Mouse (Mus musculus) embryo, embryonic 11.5 days (tissue): ENCODE data around the gene F2rl1.
"Not testable (repeated sequence)": the region's sequence is repeated elsewhere in the genome, so short reads cannot be mapped to it uniquely, and the experiment has no call there.

Experiments
- DNase-seq: peaks from one replicate; pipeline ENCODE4 v3.0.0-alpha.2; 2012; ENCODE audit warnings: low read depth, low spot score

Gene F2rl1

DNA sequence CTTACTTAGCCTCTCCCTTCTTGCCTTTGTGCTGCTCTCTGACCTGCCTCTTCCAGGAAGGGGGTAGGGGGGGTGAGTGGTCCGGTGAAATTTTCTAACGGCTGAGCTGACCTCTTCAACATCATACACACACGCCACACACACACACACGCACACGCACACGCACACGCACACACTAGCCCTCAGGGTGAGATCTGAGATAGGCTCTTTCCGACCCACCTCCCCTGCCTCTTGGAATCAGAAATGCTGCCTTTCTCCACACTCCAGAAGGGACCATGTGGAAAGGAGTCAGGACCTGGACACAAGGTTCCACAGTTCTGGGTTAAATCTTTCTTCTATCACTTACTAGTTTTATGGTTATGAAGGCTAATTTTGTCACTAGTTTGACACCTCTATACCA, 8.6 kb upstream of the F2rl1 start:
- DNase-seq, result no peak

DNA sequence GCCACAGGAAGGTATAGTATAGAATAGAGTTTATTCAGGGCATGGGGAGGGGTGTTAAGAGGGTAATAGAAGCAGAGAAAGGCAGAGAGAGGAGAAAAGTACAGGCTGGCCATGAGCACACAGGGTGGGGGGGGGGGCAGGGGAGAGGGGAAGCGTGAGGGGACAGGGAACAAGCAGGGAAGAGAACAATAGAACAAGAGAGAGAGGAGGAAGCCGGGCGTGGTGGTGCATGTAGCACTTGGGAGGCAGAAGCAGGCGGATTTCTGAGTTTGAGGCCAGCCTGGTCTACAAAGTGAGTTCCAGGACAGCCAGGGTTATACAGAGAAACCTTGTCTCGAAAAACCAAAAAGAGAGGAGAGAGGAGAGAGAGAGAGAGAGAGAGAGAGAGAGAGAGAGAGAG, 8.1 kb upstream of the F2rl1 start:
- DNase-seq, result not testable (repeated sequence)

DNA sequence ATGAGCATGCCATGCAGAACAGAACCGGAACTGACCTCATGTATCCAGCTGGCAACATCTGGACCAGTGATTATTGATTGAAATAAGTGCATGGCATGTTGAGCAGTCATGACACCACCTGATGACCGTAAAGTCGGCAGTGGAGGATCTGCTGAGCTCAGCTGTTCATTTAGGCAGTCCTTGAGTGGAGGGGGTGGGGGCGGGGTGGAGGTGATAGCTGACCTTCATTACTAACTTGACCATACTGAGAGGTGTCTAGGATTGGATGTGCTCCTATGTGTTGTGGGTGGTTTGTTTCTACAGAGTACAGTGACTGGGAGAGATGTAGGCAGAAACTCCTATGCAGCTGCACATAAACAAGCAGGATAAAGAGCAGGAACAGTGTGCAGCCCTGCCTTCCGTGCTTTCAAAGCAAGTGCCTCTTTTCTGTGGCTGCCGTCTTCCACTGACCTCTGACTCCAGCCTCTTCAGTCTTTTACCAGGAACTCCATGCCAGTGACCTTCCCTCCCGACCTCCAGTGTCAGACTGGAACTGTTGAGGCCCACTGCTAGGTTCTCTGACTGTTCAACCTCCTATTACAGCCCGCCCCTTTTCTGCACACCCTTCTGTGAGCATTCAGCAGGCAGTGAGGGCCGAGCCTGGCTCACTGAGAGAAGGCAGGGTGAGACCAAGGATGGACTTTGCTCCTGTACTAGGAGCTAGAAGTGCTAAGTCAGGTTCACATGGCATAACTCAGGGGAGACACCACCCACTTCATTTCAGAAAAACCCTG, 6.4 kb upstream of the F2rl1 start:
- no peak for DNase-seq

DNA sequence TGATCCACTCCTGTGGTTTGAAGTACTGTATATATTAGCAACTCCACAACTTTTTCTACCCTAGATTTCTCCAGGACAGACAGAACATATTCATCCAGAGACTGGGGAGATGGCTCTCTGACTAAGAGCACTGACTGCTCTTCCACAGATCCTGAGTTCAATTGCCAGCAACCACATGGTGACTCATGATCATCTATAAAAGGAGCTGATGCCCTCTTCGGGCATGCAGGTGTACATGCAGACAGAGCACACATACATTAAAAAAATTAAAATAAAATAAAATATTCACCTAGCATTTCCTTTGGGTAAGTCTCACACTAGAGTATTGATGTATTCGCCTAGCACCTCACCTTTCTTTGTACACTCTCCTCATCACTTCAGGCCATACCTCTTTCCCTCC, 4.2 kb upstream of the F2rl1 start:
- no peak for DNase-seq

DNA sequence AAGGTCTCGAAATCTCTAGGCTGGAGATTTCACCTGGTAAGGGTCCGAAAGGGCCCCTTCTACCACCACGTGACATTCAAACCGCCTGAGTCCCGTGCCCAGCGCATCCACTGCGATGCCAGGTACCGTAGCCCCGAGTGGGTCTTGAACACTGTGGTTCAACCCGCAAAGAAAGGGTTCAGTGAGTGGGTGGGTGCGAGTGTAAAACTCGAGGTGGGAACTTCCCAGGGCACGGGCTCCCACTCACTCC, 678 bp downstream of the F2rl1 start:
- DNase-seq, result no peak

DNA sequence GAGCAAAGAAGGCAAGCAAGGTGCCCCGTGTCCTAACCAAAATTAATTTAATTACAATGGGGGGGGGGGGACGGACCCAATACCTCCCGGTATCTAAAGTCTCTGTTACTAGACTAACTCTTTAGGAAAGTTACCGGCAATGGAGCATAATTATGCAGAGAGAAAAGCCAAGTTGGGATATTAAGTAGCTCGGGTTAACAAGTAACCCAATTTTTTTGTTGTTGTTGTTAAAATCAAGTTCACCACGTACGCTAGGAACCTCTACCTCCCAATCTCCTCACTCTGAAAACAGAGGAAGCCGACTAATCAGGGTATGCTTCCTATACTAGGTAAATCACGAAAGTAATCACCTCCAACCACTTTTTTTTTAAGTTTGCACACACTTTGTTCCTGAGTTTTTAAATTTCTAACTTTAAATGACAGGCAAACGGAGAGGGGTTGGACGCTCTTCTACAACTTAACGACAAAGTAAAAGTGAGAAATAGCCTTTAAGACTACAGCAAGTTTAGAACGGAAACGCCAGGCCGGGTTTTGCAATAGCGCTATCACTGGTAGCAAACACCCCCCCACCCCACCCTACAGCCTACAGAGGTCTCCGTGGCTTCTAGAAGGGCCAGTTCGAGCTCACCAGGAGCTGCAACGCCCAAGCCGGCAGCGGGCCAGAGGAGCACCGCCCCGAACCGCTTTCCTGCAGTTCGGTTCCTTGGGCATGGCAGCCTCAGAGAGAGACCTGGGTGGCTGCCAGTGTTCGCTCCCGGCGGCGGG, 1.2 kb downstream of the F2rl1 start:
- DNase-seq, result no peak

GRCm38 (mm10) chr13:95522176-95522575, 2.9 kb downstream of the F2rl1 start:
- no peak for DNase-seq

- no peak for DNase-seq
Measured at GRCm38 (mm10) chr13:95521029-95521428, 4.0 kb downstream of the F2rl1 start.

GRCm38 (mm10) chr13:95514756-95515155, 10.3 kb downstream of the F2rl1 start:
- no peak for DNase-seq

DNA sequence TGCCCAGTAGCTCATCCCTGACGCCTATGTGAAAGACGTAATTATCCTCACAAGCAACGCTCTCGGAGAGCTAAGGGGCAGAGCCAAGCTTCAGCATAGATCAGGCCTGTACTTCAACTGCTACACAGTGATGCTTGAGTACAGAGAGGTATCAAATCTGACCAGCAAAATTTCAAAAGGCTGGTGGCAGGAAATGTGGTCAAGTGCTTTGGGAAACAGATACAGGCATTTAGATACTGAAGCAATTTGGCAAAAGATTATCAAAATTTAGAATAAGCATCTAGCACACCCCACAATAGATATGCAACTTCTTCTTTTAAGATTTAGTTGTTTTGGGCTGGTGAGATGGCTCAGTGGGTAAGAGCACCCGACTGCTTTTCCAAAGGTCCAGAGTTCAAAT, 15.0 kb downstream of the F2rl1 start:
- DNase-seq, result no peak

DNA sequence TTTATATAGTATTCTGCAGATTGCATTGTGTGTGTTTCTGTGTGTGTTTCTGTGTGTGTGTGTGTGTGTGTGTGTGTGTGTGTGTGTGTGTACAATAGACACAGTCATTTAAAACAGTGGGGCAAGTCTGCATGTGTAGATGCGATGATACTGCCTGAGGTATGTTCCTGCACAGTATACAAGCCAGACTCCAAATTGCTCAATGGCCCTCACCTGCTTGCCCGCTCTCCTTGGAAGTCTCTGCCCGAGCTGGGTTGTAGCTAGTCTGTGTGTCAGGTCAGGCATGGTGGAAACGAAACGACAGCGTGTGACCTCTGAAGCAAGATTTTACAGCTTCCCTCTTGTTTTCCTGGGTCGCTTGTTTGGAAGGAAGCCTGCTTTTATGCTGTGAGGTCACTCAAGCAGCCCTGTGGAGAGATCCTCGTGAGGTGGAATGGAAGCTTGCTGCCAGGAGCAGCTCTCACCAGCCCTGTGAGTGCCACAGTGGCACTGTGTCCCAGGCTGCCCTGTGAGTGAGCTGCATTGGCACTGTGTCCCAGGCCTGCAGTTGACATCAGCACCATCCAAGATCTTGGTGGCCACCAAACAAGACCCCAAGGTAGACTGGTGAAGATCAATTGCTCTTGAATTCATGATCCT, 21.6 kb downstream of the F2rl1 start:
- no peak for DNase-seq

- no peak for DNase-seq
Measured at GRCm38 (mm10) chr13:95496601-95497000, 28.4 kb downstream of the F2rl1 start.

DNA sequence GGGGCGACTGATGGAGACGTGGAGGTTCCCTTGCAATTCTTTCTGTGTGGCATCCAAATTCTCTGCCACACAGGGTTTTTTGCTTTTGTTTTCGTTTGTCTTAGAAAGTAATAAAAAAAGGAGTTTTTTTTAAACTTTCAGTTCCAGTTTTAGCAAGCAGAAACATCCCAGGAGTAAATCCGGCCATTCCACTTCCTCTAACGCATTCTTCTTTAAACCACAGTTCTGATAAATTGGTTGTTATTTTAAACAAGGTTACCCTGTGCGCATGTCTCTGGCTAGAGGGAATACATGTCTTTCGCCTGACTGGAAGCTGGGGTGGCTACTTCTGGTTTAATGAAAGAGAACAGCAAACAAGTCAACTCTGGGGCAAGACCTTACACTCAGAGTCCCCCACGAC, 30.2 kb downstream of the F2rl1 start:
- no peak for DNase-seq

- DNase-seq, result no peak
Measured at GRCm38 (mm10) chr13:95493296-95493695, 31.7 kb downstream of the F2rl1 start.

DNA sequence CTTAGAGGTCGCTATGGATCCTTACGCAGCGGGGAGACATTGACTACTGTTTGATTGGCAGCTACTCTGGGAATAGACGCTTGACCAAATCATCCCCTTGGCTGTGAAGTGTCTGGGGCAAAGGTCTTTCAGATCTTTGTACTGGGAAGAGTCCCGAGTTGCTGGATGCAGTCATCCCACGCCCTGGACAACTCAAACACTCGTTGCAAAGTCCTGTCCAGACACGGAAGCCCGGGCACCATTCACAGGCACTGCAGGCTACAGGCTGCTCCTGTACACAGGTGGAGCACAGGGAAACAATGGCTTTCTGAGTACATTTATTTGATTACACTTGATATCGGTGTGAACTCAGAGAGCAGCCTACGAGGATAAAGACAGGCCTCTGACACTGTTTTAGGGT, 33.7 kb downstream of the F2rl1 start:
- DNase-seq, result no peak

GRCm38 (mm10) chr13:95484664-95485063, 40.4 kb downstream of the F2rl1 start:
- DNase-seq, result no peak

- DNase-seq, result peak; percentile 67
Measured at GRCm38 (mm10) chr13:95481428-95481827, 43.6 kb downstream of the F2rl1 start.

DNA sequence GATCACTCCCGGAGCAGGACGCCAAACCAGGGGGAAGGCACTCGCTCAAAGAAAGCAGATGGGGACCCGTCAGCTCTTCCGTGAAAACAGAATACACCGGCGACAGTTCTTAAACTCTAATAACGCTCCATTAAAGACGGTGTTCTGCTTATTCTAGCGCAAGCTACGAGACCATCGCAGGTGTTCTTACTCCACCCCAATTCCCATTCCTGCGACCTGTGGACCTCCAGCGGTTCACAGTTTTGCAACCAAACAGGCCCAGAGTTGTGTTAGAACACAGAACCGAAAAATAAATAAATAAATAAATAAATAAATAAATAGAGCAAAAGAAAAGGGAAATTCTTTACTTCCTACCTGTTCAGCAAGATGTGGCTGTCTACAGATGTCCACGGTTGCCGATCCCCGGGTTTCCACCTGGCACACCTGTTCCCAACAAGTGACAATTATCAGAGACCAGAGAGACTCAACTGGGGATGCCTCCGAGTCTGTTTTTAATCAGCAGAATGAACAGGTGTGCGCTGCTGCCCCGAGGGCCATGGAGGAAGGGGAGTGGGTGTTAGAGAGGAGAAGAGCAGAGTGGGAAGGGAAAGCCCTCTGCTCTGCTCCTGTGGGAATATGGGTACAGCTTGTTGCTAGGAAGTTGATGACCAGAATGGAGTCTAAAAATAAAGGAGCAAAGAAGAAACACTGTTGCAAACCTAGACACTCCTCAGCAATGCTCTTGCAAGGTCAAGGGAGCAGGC, 46.2 kb downstream of the F2rl1 start, which contains the start of gene S100z:
TSS of gene S100z (minus strand) at position 51 of the 743 bp plus-strand sequence.
- no peak for DNase-seq

GRCm38 (mm10) chr13:95477173-95477572, 47.9 kb downstream of the F2rl1 start:
- DNase-seq, result no peak

GRCm38 (mm10) chr13:95475124-95475523, 49.9 kb downstream of the F2rl1 start:
- no peak for DNase-seq

DNA sequence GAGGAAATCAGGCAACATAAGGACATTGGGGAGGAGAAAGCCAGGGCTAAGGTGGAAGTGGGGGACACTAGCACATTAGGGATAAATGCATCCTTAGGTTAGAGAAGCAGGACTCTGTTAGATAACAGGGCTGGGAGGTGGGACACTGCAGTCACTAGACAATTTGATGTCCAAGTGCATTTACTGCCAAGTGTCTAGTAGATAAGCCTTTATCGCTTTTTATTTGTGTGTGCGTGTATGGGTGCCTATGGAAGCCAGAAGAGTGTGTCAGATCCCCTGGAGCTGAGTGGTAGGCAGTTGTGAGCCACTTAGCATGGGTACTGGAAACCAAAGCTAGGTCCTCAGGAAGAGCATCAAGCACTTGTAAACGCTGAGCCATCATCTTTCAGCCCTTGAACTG, 50.7 kb downstream of the F2rl1 start:
- no peak for DNase-seq

GRCm38 (mm10) chr13:95470970-95471369, 54.1 kb downstream of the F2rl1 start:
- no peak for DNase-seq
